Mouse (Mus musculus) hindbrain, embryonic 14.5 days (tissue): Measurements from ENCODE around the gene Tle4. TPM values are rescaled to one million over a fixed set of nuclear protein-coding genes. Genes with fewer than 3 reads are reported as not detected.
A peak's percentile ranks its signal among the peaks of the same experiment; 100 is the strongest.

Experiments
- ATAC-seq: fragments of 200-750 bp; cut with Nextera tagmentation; 2 replicates; pipeline ENCODE4 v1.8.0; 2017; ENCODE audit warnings: moderate number of reproducible peaks, mild to moderate bottlenecking, moderate TSS enrichment, moderate library complexity; ENCODE audit not compliant: low FRiP score
- DNase-seq: peaks from one replicate; pipeline ENCODE4 v3.0.0-alpha.2; 2015; ENCODE audit warnings: low spot score
- H3K27ac ChIP-seq: fragments of 300-500 bp; sonication (generic); 2 replicates; pipeline ENCODE4 v1.5.1; 2014; ENCODE audit warnings: mild to moderate bottlenecking, moderate library complexity
- H3K27me3 ChIP-seq: fragments of 300-500 bp; sonication (generic); 2 replicates; pipeline ENCODE4 v1.6.1; 2014; ENCODE audit warnings: mild to moderate bottlenecking, low read length, mixed read lengths; ENCODE audit not compliant: control insufficient read depth, insufficient read depth
- H3K36me3 ChIP-seq: fragments of 300-500 bp; sonication (generic); replicated peaks from 2 replicates; pipeline ENCODE4 v1.6.1; 2014; ENCODE audit not compliant: control insufficient read depth, insufficient read depth
- H3K4me1 ChIP-seq: fragments of 300-500 bp; sonication (generic); replicated peaks from 2 replicates; pipeline ENCODE4 v1.6.1; 2014; ENCODE audit warnings: antibody characterized with exemption, low read length, mixed read lengths; ENCODE audit not compliant: control insufficient read depth, insufficient read depth
- H3K4me2 ChIP-seq: fragments of 300-500 bp; sonication (generic); replicated peaks from 2 replicates; pipeline ENCODE4 v1.6.1; 2014; ENCODE audit warnings: mild to moderate bottlenecking, moderate library complexity
- H3K4me3 ChIP-seq: fragments of 300-500 bp; sonication (generic); replicated peaks from 2 replicates; pipeline ENCODE4 v1.5.1; 2014; ENCODE audit warnings: mild to moderate bottlenecking, low read length
- H3K9ac ChIP-seq: fragments of 300-500 bp; sonication (generic); 2 replicates; pipeline ENCODE4 v1.6.1; 2014
- H3K9me3 ChIP-seq: fragments of 300-500 bp; sonication (generic); 2 replicates; pipeline ENCODE4 v1.6.1; 2016; ENCODE audit warnings: low read length; ENCODE audit not compliant: control insufficient read depth
- WGBS: fragments of 180-500 bp; shearing (Covaris S2); extraction: QIAGEN DNeasy Blood & Tissue Kit; methylation state at CpG from one replicate; pipeline ENCODE4 v1.1.7; 2014; 5-methylcytosine and 5-hydroxymethylcytosine counted together
- polyA plus RNA-seq: library from polyadenylated mRNA; unstranded; fragments of >200 nt; fragmentation: Nextera tagmentation; extraction: Ambion mirVana; gene quantifications from 2 replicates; pipeline ENCODE4 v1.2.1, GENCODE M21; 2014

Tle4 gene
- polyA plus RNA-seq, 1 experiment from 2014 or later = 26.8 TPM

DNA sequence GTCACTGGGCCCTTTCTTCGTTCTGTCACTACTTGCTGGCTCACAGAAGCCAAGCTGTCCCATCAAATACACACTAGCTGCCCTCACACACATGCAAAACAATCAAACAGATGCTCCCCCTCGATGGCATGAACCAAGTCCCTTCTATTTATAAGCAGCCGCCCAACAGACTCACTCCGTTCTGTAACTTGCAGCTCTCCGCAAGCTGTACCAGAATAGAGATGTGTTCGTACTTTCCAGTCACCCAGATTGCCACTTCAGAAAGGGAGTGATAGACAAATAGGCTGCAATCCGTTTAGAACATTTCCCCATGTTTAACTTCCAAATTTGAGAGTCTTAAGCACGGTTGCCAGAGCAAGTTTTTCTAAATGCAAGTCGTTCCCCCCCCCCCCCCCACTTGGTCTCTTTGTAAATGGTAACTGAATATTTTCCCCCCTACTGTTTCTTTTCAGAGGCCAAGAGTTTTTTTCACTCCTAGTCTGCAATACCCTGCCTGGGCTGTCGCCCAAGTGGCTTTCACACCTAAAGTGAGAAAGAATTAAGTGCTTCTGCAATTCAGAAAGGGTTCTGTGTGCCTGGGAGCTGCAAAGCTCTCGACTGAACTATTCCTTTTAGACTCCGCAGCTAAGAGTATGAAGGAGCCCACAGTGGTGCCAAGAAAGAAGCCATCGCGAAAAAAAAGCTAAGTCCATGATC is 162.0 kb downstream of the Tle4 start:
- no peak overlapping the region for H3K9ac ChIP-seq
- DNase-seq (peak; percentile 55), ATAC-seq (peak; percentile 83)
- no peaks in the 10 kb centered on the region for H3K9me3 ChIP-seq
- H3K36me3 ChIP-seq = no peaks in the 10 kb centered on the region
- H3K27me3 ChIP-seq = no peaks in the 10 kb centered on the region
- H3K4me1 ChIP-seq = 0 out of 2 replicates have a peak, but pooled peaks cover 3% of the 10 kb centered on the region
- H3K27ac ChIP-seq = no peak overlapping the region
- no peak overlapping the region for H3K4me2 ChIP-seq
- 15% methylated on average over 14 of the region's 14 CpGs for WGBS
- H3K4me3 ChIP-seq = no peak overlapping the region

DNA sequence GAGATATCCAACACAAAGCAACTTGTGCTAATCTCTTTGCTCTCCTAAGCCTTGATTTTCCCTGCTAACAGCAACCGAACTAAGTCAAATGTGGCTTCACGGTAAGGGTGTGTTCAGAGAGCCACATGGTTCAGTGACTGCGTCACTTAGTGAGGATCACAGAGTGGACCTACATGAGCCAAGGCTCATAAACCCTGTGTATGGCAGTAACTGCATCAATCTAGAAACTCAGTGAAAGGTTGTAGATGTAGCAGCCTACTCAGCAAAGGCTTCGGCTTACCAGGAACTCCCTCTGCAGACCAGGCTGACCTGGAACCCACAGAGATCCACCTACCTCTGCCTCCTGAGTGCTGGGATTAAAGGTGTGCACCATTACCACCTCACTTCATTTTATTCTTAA is 164.0 kb downstream of the Tle4 start:
- no peak for DNase-seq
- Histone ChIP-seq H3K27ac (no peak overlapping the region), H3K9me3 (no peaks in the 10 kb centered on the region), H3K36me3 (no peaks in the 10 kb centered on the region), H3K9ac (no peak overlapping the region), H3K4me1 (0 out of 2 replicates have a peak, but pooled peaks cover 3% of the 10 kb centered on the region), H3K4me2 (no peak overlapping the region), H3K4me3 (no peak overlapping the region), H3K27me3 (no peaks in the 10 kb centered on the region)
- ATAC-seq = no peak
- WGBS = 90% methylated on average over 4 of the region's 4 CpGs

GRCm38 (mm10) chr19:14432436-14432835 is 165.4 kb downstream of the Tle4 start:
- Histone ChIP-seq H3K4me2 (no peak overlapping the region), H3K4me3 (no peak overlapping the region), H3K27me3 (no peaks in the 10 kb centered on the region), H3K27ac (no peak overlapping the region), H3K36me3 (no peaks in the 10 kb centered on the region), H3K9ac (no peak overlapping the region), H3K9me3 (no peaks in the 10 kb centered on the region), H3K4me1 (0 out of 2 replicates have a peak, but pooled peaks cover 3% of the 10 kb centered on the region)
- no peak for ATAC-seq
- DNase-seq = no peak
- 92% methylated on average over 7 of the region's 7 CpGs for WGBS

- Histone ChIP-seq H3K4me2 (no peak overlapping the region), H3K9ac (no peak overlapping the region), H3K4me1 (0 out of 2 replicates have a peak, but pooled peaks cover 8% of the 10 kb centered on the region), H3K27ac (no peak overlapping the region), H3K36me3 (no peaks in the 10 kb centered on the region), H3K4me3 (no peak overlapping the region), H3K9me3 (no peaks in the 10 kb centered on the region), H3K27me3 (no peaks in the 10 kb centered on the region)
- DNase-seq (no peak), ATAC-seq (peak; percentile 60; the same call in 1 of the 2 replicates)
- 39% methylated on average over 6 of the region's 6 CpGs for WGBS
Observed at GRCm38 (mm10) chr19:14426920-14427319, 170.9 kb downstream of the Tle4 start.

- DNase-seq = no peak
- no peak overlapping the region for H3K9ac ChIP-seq
- 0 out of 2 replicates have a peak, but pooled peaks cover 8% of the 10 kb centered on the region for H3K4me1 ChIP-seq
- no peak for ATAC-seq
- H3K27ac ChIP-seq = no peak overlapping the region
- H3K4me3 ChIP-seq = no peak overlapping the region
- H3K27me3 ChIP-seq = no peaks in the 10 kb centered on the region
- no peak overlapping the region for H3K4me2 ChIP-seq
- 57% methylated on average over 19 of the region's 19 CpGs for WGBS
- H3K9me3 ChIP-seq = no peaks in the 10 kb centered on the region
- H3K36me3 ChIP-seq = no peaks in the 10 kb centered on the region
Observed at GRCm38 (mm10) chr19:14426244-14426868, 171.5 kb downstream of the Tle4 start.

DNA sequence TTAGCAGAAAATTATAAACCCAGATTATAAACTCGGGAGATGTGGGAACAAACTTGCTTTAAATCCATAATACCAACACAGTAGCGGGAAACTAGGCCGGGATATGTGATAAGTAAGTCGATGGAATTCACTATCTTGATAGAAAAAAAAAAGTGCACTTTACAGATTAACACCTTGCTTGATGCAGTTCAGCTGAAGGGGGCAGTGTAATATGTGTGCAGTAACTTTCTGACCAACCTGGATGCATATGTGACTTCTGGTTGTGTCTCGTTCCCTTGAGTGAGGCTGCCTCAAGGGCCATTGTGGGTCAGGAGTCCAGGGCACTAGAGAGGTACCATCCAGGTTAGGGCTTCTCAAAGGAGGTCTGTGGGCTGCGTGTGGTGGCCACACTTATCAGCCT is 172.7 kb downstream of the Tle4 start:
- H3K4me2 ChIP-seq = no peak overlapping the region
- H3K4me1 ChIP-seq = 0 out of 2 replicates have a peak, but pooled peaks cover 8% of the 10 kb centered on the region
- no peaks in the 10 kb centered on the region for H3K9me3 ChIP-seq
- no peak overlapping the region for H3K27ac ChIP-seq
- no peaks in the 10 kb centered on the region for H3K36me3 ChIP-seq
- ATAC-seq = no peak
- no peaks in the 10 kb centered on the region for H3K27me3 ChIP-seq
- H3K9ac ChIP-seq = no peak overlapping the region
- 93% methylated on average over 6 of the region's 6 CpGs for WGBS
- no peak for DNase-seq
- no peak overlapping the region for H3K4me3 ChIP-seq

- 72% methylated on average over 12 of the region's 12 CpGs for WGBS
- ATAC-seq (no peak), DNase-seq (no peak)
- H3K9me3 ChIP-seq = no peaks in the 10 kb centered on the region
- H3K4me3 ChIP-seq = no peak overlapping the region
- H3K36me3 ChIP-seq = no peaks in the 10 kb centered on the region
- no peak overlapping the region for H3K27ac ChIP-seq
- 0 out of 2 replicates have a peak, but pooled peaks cover 8% of the 10 kb centered on the region for H3K4me1 ChIP-seq
- no peak overlapping the region for H3K9ac ChIP-seq
- H3K4me2 ChIP-seq = no peak overlapping the region
- H3K27me3 ChIP-seq = no peaks in the 10 kb centered on the region
Observed at GRCm38 (mm10) chr19:14424016-14424964, 173.6 kb downstream of the Tle4 start.

GRCm38 (mm10) chr19:14421691-14422090 is 176.2 kb downstream of the Tle4 start:
- WGBS = 98% methylated on average over 5 of the region's 5 CpGs
- Histone ChIP-seq H3K36me3 (no peaks in the 10 kb centered on the region), H3K27me3 (no peaks in the 10 kb centered on the region), H3K9me3 (no peaks in the 10 kb centered on the region), H3K27ac (no peak overlapping the region), H3K4me3 (no peak overlapping the region), H3K9ac (no peak overlapping the region), H3K4me1 (0 out of 2 replicates have a peak, but pooled peaks cover 7% of the 10 kb centered on the region), H3K4me2 (no peak overlapping the region)
- DNase-seq (no peak), ATAC-seq (no peak)

DNA sequence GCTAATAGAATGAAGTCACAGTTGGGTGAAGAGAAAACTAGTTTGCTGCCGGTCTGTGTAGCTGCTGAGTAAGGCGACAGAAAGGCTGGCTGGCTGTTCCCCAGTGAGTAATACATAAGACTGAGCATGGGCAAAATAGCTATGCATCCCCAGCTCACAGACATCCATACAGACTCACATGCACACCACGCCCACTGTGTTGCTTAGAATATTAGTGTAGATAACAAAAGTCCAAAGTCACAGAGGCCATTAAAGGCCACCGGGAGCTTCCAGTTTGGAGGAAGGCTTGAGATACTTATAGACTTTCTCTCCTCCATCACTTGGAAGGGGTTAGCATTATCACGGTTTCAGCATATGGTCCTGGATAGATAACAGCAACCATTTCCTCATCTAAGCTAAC is 178.0 kb downstream of the Tle4 start:
- Histone ChIP-seq H3K27me3 (no peaks in the 10 kb centered on the region), H3K36me3 (no peaks in the 10 kb centered on the region), H3K27ac (no peak overlapping the region), H3K4me3 (no peak overlapping the region), H3K4me2 (no peak overlapping the region), H3K9ac (no peak overlapping the region), H3K9me3 (no peaks in the 10 kb centered on the region), H3K4me1 (0 out of 2 replicates have a peak, but pooled peaks cover 11% of the 10 kb centered on the region)
- ATAC-seq (no peak), DNase-seq (no peak)
- 80% methylated on average over 5 of the region's 5 CpGs for WGBS
